Mouse (Mus musculus): ENCODE data around the gene Hadhb. TPM values are rescaled to one million over a fixed set of nuclear protein-coding genes. Genes with fewer than 3 reads are reported as not detected.

Gene Hadhb
- polyA plus RNA-seq, 1 experiment: 124 TPM

- DNase-seq (ENCODE audit: low read depth): no peak
Observed at GRCm38 (mm10) chr5:30233042-30233441, 78.0 kb downstream of the Hadhb start.

- DNase-seq (ENCODE audit: low read depth): no peak
Observed at GRCm38 (mm10) chr5:30233979-30234378, 78.9 kb downstream of the Hadhb start.

Other genes with a start within 250 kb of the Hadhb start
- gene Il6, start 142.1 kb upstream of the Hadhb start, polyA plus RNA-seq (2012; rRNA removed): 0.19 TPM in 1 of 2 replicates, not detected in the other
- gene Tyms, start 81.6 kb upstream of the Hadhb start, polyA plus RNA-seq (2012; rRNA removed): 7.5 and 11.3 TPM in 2 replicates
- gene Garem2, start 50.1 kb upstream of the Hadhb start, polyA plus RNA-seq (2012; rRNA removed): 0.05 and 0.07 TPM in 2 replicates
- gene 3110082J24Rik, start 49.2 kb upstream of the Hadhb start, polyA plus RNA-seq (2012; rRNA removed): not detected in 2 replicates
- gene Hadha, start 86 bp upstream of the Hadhb start, polyA plus RNA-seq (2012; rRNA removed): 67.2 and 74.1 TPM in 2 replicates
- 0.77 and 1.2 TPM in 2 replicates for gene Adgrf3, start 50.5 kb downstream of the Hadhb start, polyA plus RNA-seq (2012; rRNA removed)
- gene Selenoi, start 77.3 kb downstream of the Hadhb start, polyA plus RNA-seq (2012; rRNA removed): 30.1 and 37.6 TPM in 2 replicates
- gene Drc1, start 126.1 kb downstream of the Hadhb start, polyA plus RNA-seq (2012; rRNA removed): 0.43 and 1.1 TPM in 2 replicates